Mouse (Mus musculus) kidney, adult 2 months (tissue): ENCODE results near the gene Samd4b. TPM values are rescaled to one million over a fixed set of nuclear protein-coding genes. Genes with fewer than 3 reads are reported as not detected.
"Not testable (repeated sequence)": the region's sequence is repeated elsewhere in the genome, so short reads cannot be mapped to it uniquely, and the experiment has no call there.

Source experiments
- DNase-seq: peaks from one replicate; pipeline ENCODE4 v3.0.0; 2021
- H3K27ac ChIP-seq: fragments of 200-500 bp; 2 replicates; pipeline ENCODE4 v1.5.1; 2012; ENCODE audit warnings: low read depth, low read length, control low read depth, inconsistent platforms; ENCODE audit not compliant: insufficient read depth
- H3K27me3 ChIP-seq: fragments of 200-500 bp; replicated peaks from 2 replicates; pipeline ENCODE4 v1.6.1; 2012; ENCODE audit warnings: mild to moderate bottlenecking, moderate library complexity, low read length, inconsistent platforms; ENCODE audit not compliant: control insufficient read depth, insufficient read depth
- H3K36me3 ChIP-seq: fragments of 200-500 bp; 2 replicates; pipeline ENCODE4 v1.6.1; 2012; ENCODE audit warnings: mild to moderate bottlenecking, moderate library complexity, low read length, inconsistent platforms; ENCODE audit not compliant: control insufficient read depth, insufficient read depth
- H3K4me1 ChIP-seq: fragments of 200-500 bp; 2 replicates; pipeline ENCODE4 v1.6.1; 2011; ENCODE audit warnings: low read length; ENCODE audit not compliant: control insufficient read depth, insufficient read depth
- H3K4me3 ChIP-seq: fragments of 200-500 bp; 2 replicates; pipeline ENCODE4 v1.5.1; 2011; ENCODE audit warnings: mild to moderate bottlenecking, low read depth, low read length, control low read depth; ENCODE audit not compliant: insufficient read depth
- CTCF ChIP-seq: fragments of 200-500 bp; conservative IDR thresholded peaks from 2 replicates; pipeline ENCODE4 v1.5.1; 2011; ENCODE audit warnings: low read depth, mild to moderate bottlenecking, control low read depth, low read length, moderate library complexity, mixed read lengths; ENCODE audit not compliant: insufficient read depth, insufficient read length
- POLR2A ChIP-seq: fragments of 200-500 bp; IDR thresholded peaks from one replicate; pipeline ENCODE4 v1.6.1; 2011; ENCODE audit warnings: low read depth, low read length, control low read depth
- WGBS: fragments of 180-500 bp; shearing (Covaris S2); methylation state at CpG from one replicate; pipeline ENCODE4 v1.1.7; 2018; 5-methylcytosine and 5-hydroxymethylcytosine counted together
- polyA plus RNA-seq: library from polyadenylated mRNA; depleted of rRNA; stranded (reverse); fragments of >200 nt; gene quantifications from 2 replicates; pipeline ENCODE4 v1.2.3, GENCODE M21; 2012

Samd4b gene
- polyA plus RNA-seq, 1 experiment: 67.0 TPM

DNA sequence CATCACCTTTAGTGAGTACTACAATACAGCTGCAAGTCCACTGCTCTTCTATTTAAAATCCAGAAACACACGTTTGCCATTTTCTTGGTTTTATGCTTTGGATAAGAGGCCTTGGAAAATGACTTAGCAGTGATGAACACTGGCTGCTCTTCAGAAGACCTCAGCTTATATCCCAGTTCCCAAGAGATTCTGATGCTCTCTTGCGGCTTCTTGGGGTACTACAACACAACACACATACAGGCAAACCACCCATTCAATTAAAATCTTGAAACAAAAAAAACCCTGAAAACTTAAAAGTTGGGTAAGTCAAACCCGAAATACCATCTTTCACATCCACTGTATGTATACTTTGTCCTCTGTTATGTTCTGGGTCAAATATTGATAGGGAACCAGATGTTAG is 199.9 kb downstream of the Samd4b start:
- TF ChIP-seq CTCF (no peak), POLR2A (no peak)
- WGBS: 61% methylated on average over 3 of the region's 3 CpGs
- H3K4me3 ChIP-seq: no peak overlapping the region
- peaks cover 2% of the 10 kb centered on the region; the same call in 1 of the 2 replicates for H3K4me1 ChIP-seq
- H3K27me3 ChIP-seq: no peaks in the 10 kb centered on the region
- no peak overlapping the region for H3K27ac ChIP-seq
- H3K36me3 ChIP-seq: peaks cover 5% of the 10 kb centered on the region
- DNase-seq: peak; percentile 42

DNA sequence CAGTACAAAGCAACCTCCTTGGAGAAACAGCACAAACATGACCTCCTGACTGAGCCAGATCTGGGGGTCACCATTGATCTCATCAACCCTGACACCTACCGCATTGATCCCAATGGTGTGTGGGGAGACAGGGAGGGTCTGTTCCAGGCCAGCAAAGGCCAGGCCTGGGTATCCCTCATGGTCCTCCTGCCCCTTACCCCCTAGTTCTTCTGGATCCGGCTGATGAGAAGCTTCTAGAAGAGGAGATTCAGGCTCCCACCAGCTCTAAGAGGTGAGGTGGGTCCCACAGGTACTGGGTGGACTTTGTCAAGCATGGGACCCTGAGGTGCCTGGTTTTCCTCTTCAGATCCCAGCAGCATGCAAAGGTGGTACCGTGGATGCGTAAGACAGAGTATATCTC is 202.5 kb downstream of the Samd4b start:
- no peak for DNase-seq
- peaks cover 5% of the 10 kb centered on the region for H3K36me3 ChIP-seq

DNA sequence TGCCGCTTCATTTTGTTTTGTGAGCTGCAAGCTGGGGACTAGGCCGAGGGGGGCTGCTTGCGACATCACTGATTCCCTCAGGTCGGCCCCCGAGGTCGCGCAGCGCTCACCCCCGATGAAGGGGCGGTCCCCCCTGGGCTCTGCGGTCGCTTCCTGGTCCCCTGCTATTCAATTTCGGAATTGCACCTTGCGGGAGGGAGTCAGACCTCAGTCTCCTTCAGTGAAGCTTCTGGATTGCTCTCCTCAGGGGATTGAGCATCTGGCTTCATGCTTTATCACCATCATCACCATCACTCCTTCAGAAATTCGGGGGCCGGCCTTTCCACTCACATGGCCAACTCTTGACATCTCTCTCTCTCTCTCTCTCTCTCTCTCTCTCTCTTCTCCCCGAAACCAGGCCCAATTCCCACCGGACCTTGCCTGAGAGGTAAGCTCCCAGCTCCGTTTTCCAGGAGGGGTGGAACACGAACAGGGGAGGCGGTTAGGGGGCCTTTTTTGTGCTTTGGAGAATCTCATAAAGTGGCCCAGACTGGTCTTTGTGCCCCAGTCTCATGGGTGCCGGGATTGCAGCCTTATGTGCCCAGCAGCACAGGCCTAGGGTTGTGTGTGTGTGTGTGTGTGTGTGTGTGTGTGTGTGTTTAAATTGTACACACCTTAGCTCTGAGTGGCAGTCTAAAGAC is 204.5 kb downstream of the Samd4b start:
- peaks cover 5% of the 10 kb centered on the region for H3K36me3 ChIP-seq
- TF ChIP-seq CTCF (no peak), POLR2A (no peak)
- no peaks in the 10 kb centered on the region for H3K27me3 ChIP-seq
- H3K27ac ChIP-seq: 0 out of 2 replicates have a peak overlapping the region, but pooled peaks have one; percentile 17
- H3K4me1 ChIP-seq: peaks cover 6% of the 10 kb centered on the region; the same call in 1 of the 2 replicates
- 5% methylated on average over 22 of the region's 22 CpGs for WGBS
- no peak for DNase-seq
- H3K4me3 ChIP-seq: peak overlapping the region; percentile 87

More for the DNA sequence above, 202.5 kb downstream of the Samd4b start:
- H3K4me3 ChIP-seq: no peak overlapping the region
- WGBS: 93% methylated on average over 4 of the region's 4 CpGs
- no peak overlapping the region for H3K27ac ChIP-seq
- peaks cover 6% of the 10 kb centered on the region; the same call in 1 of the 2 replicates for H3K4me1 ChIP-seq
- no peak for TF ChIP-seq CTCF
- TF ChIP-seq POLR2A: no peak
- no peaks in the 10 kb centered on the region for H3K27me3 ChIP-seq

DNA sequence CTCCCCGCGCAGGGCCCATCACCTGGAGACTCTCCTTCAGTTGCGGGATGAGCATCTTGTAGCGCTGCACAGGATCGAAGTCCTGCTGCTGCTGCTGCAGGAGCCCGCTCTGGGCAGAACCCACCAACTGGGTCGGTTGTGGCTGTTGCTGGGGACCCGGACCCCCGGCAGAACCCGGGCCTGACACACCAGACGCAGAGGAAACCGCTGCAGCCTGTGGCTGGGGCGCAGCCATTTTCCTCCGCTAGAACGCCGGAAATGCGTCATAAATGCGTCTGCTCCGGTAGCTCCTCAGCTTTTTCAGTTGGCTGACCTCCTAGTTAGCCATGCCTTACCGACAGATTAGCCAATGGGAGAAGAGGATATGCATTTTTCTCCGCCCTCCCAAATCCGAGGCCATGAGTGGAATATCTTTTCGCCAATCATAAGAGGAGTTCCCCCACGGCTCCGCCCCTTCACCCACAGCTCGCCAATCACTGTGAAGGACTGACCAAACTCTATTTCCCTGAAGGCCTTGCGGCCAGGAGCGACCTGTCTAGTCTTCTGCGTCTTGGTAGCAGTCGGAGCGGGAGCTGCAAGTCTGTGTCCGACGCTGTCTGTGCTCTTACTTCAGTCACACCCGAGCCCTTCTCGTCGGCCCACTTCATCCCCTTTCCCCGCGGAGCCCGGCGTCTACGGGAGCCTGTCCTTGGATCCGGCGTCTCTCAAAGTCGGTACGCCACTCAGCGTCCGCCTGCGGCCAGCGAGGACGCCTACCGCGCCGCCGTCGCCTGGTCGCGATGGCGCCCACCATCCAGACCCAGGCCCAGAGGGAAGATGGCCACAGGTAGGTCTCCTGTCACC is 205.3 kb downstream of the Samd4b start, which contains the start of the genes Med29 and Paf1:
Gene Med29, minus strand, starts transcription at position 280 of the 843 bp plus-strand sequence.
Gene Paf1, plus strand, starts transcription at position 523 of the 843 bp plus-strand sequence.
- WGBS: under 1% methylated on average over 58 of the region's 58 CpGs
- Histone ChIP-seq H3K4me3 (peak within 1 kb of the TSS; percentile 87), H3K36me3 (peaks cover 4% of the 10 kb centered on the region), H3K27me3 (no peaks in the 10 kb centered on the region), H3K4me1 (peaks cover 6% of the 10 kb centered on the region; the same call in 1 of the 2 replicates), H3K27ac (peak within 1 kb of the TSS; percentile 17; the same call in 1 of the 2 replicates)
- peak; percentile 99 for DNase-seq
- TF ChIP-seq POLR2A (peak; percentile 98), CTCF (no peak)

DNA sequence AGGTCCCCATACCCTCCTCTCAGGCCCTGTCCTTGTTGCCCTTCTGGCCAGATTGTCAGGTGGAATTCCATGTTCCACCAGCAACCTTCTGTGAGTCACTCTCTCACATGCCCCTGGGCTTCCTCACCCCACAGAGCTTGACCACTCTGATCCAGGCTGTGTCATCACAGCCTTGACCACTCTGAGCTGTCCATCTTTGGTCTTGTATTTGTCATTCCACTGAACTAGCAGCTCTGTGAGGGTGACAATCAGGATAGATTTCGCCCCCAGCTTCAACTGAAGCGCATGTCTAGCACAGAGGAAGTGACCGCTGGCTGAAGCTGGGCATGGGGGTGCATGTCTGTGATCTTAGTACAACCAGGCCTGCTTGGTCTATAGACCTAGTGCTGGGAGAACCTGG is 207.6 kb downstream of the Samd4b start:
- no peak for DNase-seq
- 98% methylated on average over 3 of the region's 3 CpGs for WGBS

DNA sequence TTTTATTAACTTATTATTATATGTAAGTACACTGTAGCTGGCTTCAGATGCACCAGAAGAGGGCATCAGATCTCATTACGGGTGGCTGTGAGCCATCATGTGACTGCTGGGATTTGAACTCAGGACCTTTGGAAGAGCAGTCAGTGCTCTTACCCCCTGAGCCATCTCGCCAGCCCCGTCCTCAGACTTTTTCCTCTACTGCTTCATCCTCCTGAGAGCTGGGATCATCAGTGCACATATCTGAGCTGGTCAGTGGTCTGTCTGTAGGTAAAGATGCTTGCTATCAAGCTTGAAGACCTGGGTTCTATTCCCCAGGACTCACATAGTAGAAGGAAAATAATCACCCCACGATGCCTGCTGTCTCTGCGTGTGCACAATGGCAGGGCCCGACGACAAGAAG is 210.6 kb downstream of the Samd4b start:
- not testable (repeated sequence) for H3K36me3 ChIP-seq, H3K4me3 ChIP-seq, H3K27ac ChIP-seq, DNase-seq, H3K27me3 ChIP-seq
- peaks cover 21% of the 10 kb centered on the region for H3K4me1 ChIP-seq
- 75% methylated on average over 7 of the region's 7 CpGs for WGBS

More for the DNA sequence above, 207.6 kb downstream of the Samd4b start:
- TF ChIP-seq POLR2A (no peak), CTCF (no peak)
- Histone ChIP-seq H3K36me3 (no peaks in the 10 kb centered on the region; the same call in 1 of the 2 replicates), H3K4me3 (no peak overlapping the region), H3K27ac (no peak overlapping the region), H3K27me3 (no peaks in the 10 kb centered on the region), H3K4me1 (peaks cover 10% of the 10 kb centered on the region; the same call in 1 of the 2 replicates)

DNA sequence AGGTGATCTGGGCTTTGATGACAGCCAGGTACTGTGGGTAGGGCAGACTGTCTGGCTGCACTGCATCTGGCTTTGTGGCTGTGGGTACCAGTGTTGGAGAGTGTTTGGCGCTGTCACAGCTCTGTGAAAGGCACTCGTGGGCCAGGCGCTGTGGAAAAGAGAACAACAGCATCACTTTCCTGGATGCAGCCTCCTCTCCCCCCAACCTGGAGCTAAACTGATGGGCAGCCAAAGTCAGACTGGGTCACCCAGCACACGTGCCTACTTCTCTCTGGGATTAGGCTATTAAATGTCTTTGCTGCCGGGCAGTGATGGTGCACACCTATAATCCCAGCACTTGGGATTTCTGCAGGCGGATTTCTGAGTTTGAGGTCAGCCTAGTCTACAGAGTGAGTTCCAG is 211.1 kb downstream of the Samd4b start:
- H3K27ac ChIP-seq, H3K36me3 ChIP-seq, H3K27me3 ChIP-seq, DNase-seq, H3K4me3 ChIP-seq: not testable (repeated sequence)
- peaks cover 21% of the 10 kb centered on the region for H3K4me1 ChIP-seq
- 70% methylated on average over 6 of the region's 6 CpGs for WGBS
